Mouse (Mus musculus) neutrophil, adult 5-6 weeks (primary cell): ENCODE results near the gene Ern1. TPM values are rescaled to one million over a fixed set of nuclear protein-coding genes. Genes with fewer than 3 reads are reported as not detected.

Experiments
- ATAC-seq: fragments of 151-379, 151-347 bp; 2 replicates; pipeline ENCODE4 v1.8.0; 2017; ENCODE audit warnings: mild to moderate bottlenecking, moderate TSS enrichment; ENCODE audit not compliant: insufficient number of reproducible peaks, poor library complexity, low FRiP score, severe bottlenecking; ENCODE audit errors: extremely low read depth
- total RNA-seq: library from RNA; stranded (forward); fragments of 200-1000 nt; gene quantifications from 2 replicates; pipeline ENCODE4 v1.2.3, GENCODE M21; 2017

Ern1 gene
- total RNA-seq, 1 experiment from 2014 or later, result 18.6 TPM

DNA sequence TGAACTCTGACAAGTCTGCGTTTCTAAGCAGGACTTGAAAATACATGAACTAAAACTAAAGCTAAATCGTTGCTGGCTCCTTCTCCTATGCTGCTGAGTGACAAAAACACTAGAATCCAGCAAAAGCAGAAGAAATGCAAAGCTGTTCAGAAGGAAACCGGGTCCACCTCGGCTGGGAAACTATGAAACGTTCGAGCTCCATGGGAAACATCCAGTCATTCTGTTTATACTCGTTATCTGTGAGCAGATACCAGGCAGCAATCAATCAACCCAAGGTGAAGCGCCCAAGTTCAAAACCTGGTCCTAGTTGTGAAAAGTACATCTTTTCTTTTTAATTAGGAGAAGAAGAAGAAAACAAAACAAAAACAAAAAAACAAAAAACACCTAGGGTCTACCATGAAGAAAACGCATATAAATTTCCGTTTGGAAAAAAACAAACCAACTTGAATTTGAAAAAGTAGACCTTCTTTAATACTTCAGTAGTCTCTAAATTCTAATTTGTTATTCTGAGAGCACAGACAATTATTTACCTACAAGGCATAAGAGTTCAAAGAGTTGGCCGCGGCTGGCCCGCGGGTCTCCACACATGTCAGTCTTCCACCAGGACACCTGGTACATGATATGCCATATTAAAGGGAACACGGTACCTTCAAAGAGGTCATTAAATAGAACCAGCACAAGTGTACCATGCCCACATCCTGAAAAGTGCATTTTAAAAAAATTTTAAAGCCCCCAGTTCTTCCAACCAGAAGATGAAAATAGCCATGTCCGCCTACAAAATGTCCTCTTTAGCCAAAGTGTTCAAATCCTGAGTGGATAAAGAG is 1.4 kb downstream of the Ern1 start:
- ATAC-seq, result no peak

DNA sequence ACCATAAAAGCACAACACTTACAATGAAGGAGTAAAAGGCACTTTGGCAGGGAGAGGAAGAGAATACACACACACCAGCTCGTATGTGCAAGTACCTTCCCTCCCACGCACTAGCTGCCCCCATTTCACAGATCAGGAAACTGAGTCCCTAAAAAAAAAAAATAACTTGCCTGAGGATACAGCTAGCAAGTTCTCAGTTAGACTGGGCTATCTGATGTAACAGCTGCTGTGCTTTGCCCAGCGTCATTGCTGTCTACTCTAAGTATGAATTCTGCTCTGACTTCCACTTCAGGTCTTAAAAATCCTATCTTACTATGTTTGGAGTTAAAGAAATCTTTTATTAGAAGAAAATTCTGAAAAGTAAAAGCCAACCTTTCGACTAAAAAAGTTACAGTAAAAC is 2.0 kb downstream of the Ern1 start:
- no peak for ATAC-seq

DNA sequence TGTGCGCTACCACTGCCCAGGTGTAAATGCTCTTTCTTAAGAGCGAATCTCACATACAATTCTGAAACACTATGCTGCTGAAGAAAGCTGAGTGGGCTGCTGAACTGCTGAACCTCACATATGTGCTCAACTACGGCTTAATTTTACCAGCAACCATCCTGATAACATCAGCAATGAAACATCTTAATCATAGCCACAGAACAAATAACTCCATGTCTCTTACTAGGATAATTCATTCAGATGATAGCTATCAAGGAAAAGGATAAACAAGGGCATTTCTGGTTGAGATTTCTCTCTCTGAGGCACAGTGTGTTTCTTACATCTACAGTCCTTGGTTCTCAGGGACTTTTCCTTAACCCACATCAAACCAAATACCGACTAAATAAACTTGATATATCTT is 2.8 kb downstream of the Ern1 start:
- ATAC-seq, result no peak

DNA sequence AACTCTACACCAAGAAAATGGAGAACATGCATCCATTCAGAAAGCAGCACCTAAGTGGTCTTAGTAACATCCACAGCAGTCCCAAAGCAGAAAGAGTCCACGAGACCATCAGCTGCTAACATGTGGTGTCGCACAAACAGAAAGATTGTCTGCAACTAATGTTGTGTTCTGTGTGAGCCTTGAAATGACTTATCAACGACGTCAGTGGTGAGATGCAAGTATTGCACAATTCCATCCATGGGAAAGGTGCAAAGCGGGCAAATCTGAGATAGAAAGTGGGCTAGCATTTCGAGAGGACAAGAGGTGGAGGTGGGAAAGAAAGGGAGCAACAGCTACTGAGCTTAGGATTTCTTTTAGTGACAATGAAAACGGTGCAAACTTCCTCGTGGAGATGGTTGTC is 4.8 kb downstream of the Ern1 start:
- no peak for ATAC-seq

DNA sequence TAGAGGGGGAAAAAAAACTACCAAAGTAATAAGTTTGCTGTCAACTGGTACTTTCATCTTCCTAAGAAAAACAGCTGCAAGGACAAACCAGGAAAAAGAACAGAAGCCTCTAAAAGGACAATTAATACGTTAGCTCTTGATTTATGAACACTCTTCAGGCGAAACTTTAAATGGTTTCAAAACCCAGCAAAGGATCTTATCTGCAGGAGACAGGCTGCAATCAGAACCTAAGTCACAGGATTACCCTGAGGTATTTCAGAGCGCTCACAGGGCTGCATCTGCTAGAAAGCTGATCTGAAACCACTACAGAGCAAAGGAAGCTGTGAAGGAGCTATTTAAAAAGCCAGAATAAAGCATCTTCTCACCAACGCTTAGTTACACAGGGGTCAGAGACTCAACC is 6.0 kb downstream of the Ern1 start:
- ATAC-seq, result no peak

DNA sequence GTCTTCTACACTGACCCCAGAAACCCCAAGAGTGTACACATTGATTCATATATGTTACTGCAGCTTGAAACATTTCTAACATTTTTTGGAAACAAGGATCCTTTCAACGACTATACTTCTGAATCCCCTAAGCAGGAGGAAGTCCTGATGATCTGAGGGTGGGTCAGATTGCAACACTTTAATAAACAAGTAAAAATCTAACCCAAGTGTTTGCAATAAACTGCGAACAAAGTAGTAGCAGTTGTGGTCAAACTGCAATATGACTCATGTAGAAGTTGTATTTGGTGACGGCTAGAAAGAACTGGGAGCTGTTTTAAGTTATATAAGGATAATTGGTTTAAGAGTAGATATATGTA is 7.1 kb downstream of the Ern1 start:
- no peak for ATAC-seq

DNA sequence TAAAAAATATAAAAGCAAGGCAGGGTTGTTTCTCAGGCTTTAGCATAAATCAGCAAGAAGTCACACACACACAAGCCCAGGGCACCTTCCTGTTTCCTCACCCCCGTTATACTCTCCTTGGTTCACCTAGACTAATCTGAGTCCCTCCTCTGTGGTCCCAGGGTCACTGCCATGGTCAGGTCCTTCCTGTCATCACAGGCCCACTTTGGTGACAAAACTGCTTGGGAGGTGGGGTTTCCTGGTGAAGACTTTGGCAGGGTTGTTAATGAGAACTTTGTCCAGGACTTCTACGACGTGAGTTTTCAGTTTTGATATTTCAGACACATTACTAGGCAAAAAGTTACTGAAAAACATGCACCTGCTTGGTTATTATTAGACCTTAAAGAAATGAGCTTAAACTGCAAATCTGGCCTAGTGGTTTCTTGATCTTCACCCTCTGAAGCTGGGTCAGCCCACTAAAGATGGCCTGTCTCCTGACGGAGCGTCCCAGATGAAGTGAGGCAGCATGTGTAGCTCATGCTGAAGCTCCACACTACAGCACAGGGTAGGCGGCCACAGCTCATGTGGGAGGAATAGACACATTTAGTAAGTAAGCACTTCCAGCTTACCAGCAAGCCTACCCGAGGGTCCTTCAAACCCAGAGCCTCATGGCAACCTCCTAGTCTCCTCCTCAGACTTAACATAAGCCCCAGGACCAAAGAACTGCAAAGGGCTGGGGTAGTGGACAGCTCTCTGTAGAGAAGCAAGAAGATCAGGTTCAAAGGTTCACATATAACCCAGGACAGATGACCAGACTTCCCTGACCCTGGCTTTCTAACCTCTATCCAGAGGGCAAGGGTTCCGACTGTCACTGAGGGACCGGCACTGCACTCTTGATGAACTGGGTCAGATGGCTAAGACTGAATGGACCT is 7.8 kb downstream of the Ern1 start:
- ATAC-seq, result no peak

DNA sequence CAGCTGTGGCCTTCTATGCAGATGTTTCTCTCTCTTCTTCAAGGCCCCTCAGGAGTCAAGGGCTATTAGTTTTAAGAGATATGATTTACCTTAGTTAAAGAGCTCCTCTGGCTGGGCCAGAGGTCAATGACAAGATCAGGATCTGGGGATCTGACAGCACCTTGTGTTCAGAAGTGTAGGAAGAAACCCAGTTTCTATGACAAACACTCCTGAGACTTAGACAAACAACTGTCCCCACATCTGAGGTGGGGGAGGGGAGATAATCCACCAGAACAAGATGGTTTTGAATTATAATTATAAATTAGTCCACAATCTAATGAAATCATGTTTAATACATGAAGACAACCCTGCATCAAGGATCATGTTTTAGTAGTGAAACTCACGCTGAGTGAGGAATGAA is 8.9 kb downstream of the Ern1 start:
- ATAC-seq, result no peak

DNA sequence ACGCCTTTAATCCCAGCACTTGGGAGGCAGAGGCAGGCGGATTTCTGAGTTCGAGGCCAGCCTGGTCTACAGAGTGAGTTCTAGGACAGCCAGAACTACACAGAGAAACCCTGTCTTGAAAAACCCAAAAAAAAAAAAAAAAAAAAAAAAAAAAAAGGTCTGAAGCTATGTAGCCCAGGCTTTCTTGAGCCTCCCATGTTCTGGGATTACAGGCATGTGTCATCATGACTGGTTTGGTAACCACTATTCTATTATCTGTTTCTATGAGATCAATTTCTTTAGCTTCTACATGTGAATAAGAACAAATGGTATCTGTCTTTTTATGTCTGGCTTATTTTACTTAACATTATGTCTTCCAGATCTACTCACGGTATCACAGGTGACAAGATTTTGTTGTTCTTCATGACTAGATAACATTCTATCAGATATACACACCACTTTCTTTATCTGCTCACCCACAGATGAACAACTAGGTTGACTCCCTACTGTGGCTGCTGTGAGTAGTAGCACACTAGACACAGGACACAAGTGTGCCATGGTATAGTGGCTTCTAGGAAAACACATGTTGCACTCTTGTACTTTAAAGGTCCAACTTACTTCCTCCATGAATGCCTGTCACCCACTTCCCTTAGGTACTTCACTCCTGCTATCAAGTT is 10.0 kb downstream of the Ern1 start:
- ATAC-seq, result no peak

DNA sequence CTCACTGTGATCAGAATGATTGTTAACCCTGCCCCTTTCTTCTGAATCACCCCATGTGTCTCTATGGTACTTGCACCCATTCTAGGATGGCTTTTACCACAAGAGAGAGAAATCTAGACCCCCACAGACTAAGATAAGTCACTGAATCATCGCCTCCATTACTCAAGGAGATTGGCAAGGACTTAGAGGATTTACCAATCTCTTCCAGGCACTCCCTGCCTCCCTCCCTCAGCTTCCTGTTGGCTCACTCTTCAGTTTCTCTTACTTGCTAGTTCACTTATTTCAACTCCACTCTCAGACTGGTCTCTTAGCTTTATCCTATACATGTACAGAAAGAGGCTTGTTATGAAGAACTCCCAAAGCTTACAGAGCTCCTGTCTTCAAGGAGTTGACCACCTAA is 12.3 kb downstream of the Ern1 start:
- ATAC-seq, result no peak

DNA sequence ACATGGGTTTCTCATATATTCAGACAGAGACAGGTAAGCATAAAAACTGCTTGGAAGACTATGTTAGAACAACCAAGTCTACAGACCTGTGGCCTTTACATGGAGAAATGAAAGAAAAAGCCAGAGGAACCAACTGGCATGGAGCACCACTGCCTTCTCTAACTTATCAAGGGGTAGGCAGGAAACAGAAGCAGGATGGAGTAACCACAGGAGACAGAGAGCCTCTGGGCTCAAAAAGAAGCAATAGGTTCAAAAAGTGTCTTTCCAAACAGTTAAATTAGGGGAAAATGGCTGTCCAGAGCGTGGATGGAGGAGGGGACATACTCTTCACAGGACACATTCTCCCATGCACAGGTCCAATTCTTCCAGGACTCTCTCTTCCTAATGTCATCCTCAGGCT is 16.0 kb downstream of the Ern1 start:
- no peak for ATAC-seq

DNA sequence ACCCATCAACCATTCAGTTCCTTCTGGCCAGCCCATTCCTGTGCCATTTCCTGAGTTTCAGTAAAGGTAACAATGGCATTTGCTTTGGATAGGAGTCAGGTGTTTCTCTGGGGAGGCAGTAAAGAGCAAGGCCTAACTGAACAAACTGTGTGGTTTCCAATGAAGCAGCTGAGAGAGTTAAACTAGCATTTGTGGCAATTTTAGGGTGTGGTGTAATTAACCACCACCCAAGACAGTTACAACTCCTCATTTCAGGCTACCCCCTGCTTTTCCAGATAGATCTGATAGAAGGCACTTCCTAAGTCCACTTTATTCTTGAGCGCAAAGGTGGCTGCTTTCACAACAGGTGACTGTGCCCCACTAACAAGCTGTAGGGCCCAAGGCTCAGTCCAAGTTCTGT is 19.1 kb downstream of the Ern1 start:
- no peak for ATAC-seq

DNA sequence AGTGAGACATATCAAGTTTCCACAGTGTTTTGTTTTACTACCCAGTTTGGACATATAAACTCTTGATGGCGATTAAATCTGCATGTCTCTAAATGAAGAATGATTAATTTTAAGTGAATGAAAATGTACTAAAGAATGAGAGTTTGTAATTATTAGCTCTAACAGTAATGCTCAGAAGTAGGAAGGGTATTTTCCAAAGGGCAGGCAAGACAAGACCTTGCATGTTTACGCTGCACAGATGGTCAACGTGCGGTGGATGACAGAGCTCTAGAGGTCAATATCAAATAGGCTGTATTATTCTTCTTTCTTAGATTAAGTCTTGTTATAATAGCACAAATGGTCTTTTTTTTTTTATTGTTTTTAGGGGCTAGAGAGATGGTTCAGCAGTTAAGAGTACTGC is 21.7 kb downstream of the Ern1 start:
- no peak for ATAC-seq

DNA sequence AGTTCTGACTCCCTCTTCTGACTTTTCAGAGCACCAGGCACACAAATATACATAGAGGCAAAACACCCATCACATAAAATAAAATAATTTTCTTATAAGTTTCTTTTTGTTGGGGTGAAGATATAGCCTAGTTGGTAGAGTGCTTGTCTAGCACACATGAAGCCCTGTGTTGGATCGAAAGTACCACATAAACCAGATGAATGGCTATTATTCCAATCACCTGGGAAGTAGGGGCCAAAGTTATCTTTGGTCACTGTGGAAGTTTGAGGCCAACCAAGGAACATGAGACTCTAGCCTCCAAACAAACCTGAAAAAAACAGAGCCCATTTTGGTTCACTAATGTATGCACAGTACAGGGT is 22.1 kb downstream of the Ern1 start:
- no peak for ATAC-seq

DNA sequence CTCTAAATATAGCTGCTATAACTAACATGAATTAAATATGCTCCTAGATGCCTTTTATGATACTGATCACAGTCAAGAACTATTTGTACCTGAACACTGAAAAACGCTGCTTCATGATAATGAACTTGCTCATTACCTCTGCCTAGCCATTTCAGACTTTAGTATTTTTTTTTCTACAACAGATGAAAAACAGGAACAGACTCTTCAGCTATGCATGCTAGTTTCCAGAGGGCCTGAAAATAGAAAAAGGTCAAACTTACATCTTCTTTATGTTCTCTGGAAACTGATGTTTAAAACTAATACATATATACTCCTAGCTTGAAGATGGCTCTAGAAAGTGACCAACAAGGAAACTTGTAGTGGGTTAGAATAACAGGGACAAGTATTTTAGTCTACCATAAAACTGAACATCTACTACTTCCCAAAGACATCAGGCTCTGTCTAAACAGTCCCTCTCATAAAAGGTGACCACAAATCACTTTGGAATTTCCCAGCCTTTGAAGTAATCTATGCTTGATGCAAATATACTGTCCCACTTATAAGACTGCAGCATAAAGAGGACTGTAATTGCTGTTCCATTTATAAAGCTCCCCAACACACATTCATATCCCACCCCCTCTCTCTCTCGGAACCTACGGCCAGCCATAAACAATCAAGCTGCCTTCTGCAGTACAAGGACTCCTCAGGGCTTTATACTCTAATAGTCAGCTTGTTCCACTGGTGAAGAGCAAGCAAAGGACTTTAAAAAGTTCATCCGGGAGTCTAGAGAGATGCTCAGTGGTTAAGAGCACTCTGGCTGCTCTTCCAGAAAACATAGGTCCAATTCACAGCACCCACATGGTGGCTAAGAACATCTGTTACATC is 22.7 kb downstream of the Ern1 start:
- ATAC-seq, result no peak

DNA sequence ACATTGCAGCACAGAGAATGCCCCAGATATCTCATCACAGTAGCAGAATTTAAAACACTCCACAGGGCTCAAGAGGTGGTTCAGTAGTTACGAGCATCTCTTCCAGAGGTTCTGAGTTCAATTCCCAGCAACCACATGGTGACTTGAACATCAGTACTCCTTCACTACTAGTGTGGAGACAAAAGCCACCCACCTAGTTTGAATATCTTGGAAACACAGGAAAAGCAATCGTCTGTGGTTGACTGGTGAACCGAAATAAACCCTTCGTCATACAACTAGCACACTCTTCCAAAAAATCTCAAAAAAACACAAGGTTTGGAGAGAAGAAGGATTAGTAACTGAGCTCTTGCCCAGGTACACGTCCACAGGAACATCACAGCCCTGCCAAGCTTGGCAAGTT is 23.8 kb downstream of the Ern1 start:
- ATAC-seq, result no peak

DNA sequence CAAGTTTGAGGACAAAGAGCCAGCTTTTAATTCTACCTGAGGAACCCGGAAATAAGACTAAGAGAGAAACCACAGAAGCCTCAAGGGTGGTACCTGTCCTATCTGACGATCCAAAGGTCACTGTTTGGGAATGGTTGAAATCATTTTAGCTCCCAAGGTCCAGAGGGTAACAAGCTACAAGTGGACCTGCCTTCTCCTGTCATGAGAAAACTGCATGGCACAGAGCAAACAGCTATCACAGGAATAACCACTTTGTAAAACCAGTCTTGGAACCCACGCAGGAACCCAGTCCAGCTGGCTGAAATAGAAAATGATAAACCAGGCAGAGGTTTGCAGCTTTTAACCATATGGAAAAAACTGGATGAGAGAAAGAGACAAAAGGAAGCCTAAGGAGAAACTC is 25.3 kb downstream of the Ern1 start:
- no peak for ATAC-seq

DNA sequence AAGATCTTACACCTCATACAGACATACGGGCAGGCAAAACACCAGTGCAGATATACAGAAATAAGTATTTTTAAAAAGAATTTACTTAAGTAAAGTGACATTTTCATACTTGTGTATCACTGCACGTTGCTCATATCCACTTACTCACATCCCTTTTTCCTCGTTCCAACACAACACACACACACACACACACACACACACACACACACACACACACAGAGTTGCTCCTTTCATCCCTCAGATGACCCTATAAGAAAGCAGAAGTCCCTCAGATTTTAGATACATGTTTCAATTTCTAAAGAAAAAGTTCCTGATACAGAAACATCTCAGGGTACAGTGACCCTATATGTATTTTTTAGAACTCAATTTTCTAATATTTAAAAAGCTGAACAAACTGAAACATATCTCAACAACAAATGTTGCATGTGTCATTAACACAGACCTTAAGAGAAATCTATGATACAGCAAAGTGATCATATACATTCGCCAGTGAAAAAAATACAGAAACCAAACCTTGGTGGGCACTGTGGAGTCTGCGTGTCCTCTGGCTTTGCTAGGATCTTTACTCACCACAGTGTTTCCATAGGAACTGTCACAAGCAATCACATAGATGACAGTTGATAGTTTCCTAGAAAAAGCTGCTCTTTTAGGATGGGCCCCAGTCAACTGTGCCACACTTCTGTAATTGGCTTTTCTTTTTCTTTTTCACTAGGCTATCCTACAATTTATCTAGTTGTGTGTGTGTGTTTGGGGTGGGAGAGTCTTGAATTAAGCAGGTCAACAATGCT is 26.3 kb downstream of the Ern1 start:
- no peak for ATAC-seq
